Mouse (Mus musculus): ENCODE measurements around the gene Dcaf15.
A peak's percentile ranks its signal among the peaks of the same experiment; 100 is the strongest.

Dcaf15 gene

GRCm38 (mm10) chr8:84066291-84066930 lies 38.2 kb downstream of the Dcaf15 start, which contains the start of gene Rfx1:
Gene Rfx1, plus strand, starts transcription at chr8:84066834.
- DNase-seq (ENCODE audit: low spot score in 2 of 2): peak; percentile 93 to 99

- no peak for DNase-seq (ENCODE audit: low spot score in 2 of 2)
These were observed 39.0 kb downstream of the Dcaf15 start for GRCm38 (mm10) chr8:84065457-84066072.

GRCm38 (mm10) chr8:84065037-84065436 lies 39.5 kb downstream of the Dcaf15 start, which contains the start of gene Gm10643:
Gene Gm10643, minus strand, starts transcription at chr8:84065137.
- no peak for DNase-seq (ENCODE audit: low spot score in 2 of 2)

GRCm38 (mm10) chr8:84063861-84064610 lies 40.5 kb downstream of the Dcaf15 start:
- no peak for DNase-seq (ENCODE audit: low spot score in 2 of 2)

- no peak for DNase-seq (ENCODE audit: low spot score in 2 of 2)
These were observed 44.3 kb downstream of the Dcaf15 start for GRCm38 (mm10) chr8:84060245-84060644.

GRCm38 (mm10) chr8:84059226-84059625 lies 45.3 kb downstream of the Dcaf15 start:
- no peak for DNase-seq (ENCODE audit: low spot score in 2 of 2)

GRCm38 (mm10) chr8:84057827-84058226 lies 46.7 kb downstream of the Dcaf15 start:
- no peak for DNase-seq (ENCODE audit: low spot score in 2 of 2)

- DNase-seq (ENCODE audit: low spot score in 2 of 2): no peak
These were observed 51.3 kb downstream of the Dcaf15 start for GRCm38 (mm10) chr8:84053229-84053628.

- DNase-seq (ENCODE audit: low spot score in 2 of 2): peak; percentile 38 to 48
These were observed 51.8 kb downstream of the Dcaf15 start for GRCm38 (mm10) chr8:84052746-84053145.

GRCm38 (mm10) chr8:84048171-84048570 lies 56.4 kb downstream of the Dcaf15 start:
- DNase-seq (ENCODE audit: low spot score in 2 of 2): no peak
